Mouse (Mus musculus) adrenal gland, postnatal 25 days (tissue): Measurements from ENCODE around the gene Rassf2. TPM values are rescaled to one million over a fixed set of nuclear protein-coding genes. Genes with fewer than 3 reads are reported as not detected.

Experiments used
- DNase-seq: peaks from one replicate; pipeline ENCODE4 v3.0.0; 2021; ENCODE audit warnings: mixed read lengths
- total RNA-seq: library from RNA; stranded (reverse); gene quantifications from 2 replicates; pipeline ENCODE4 v1.2.3, GENCODE M21; 2021

Gene Rassf2
- total RNA-seq, 1 experiment from 2014 or later: 5.6 TPM

GRCm38 (mm10) chr2:132004495-132005136, 25.4 kb downstream of the Rassf2 start:
- no peak for DNase-seq

GRCm38 (mm10) chr2:132003916-132004315, 26.1 kb downstream of the Rassf2 start:
- no peak for DNase-seq

GRCm38 (mm10) chr2:132001696-132002334, 28.2 kb downstream of the Rassf2 start:
- no peak for DNase-seq

- DNase-seq: no peak
Observed at GRCm38 (mm10) chr2:131997356-131997755, 32.7 kb downstream of the Rassf2 start.

- DNase-seq: no peak
Observed at GRCm38 (mm10) chr2:131996369-131996768, 33.7 kb downstream of the Rassf2 start.

- no peak for DNase-seq
Observed at GRCm38 (mm10) chr2:131995742-131996141, 34.3 kb downstream of the Rassf2 start.

GRCm38 (mm10) chr2:131994971-131995370, 35.1 kb downstream of the Rassf2 start:
- no peak for DNase-seq

GRCm38 (mm10) chr2:131993563-131994088, 36.4 kb downstream of the Rassf2 start:
- no peak for DNase-seq

GRCm38 (mm10) chr2:131993151-131993550, 36.9 kb downstream of the Rassf2 start:
- DNase-seq: no peak

GRCm38 (mm10) chr2:131992487-131992886, 37.6 kb downstream of the Rassf2 start:
- no peak for DNase-seq

- DNase-seq: no peak
Observed at GRCm38 (mm10) chr2:131988550-131988949, 41.5 kb downstream of the Rassf2 start.

GRCm38 (mm10) chr2:131987950-131988349, 42.1 kb downstream of the Rassf2 start:
- DNase-seq: no peak

- peak; percentile 48 for DNase-seq
Observed at GRCm38 (mm10) chr2:131982546-131983196, 47.4 kb downstream of the Rassf2 start.

GRCm38 (mm10) chr2:131980866-131981265, 49.2 kb downstream of the Rassf2 start:
- DNase-seq: no peak

GRCm38 (mm10) chr2:131976663-131977062, 53.4 kb downstream of the Rassf2 start:
- DNase-seq: no peak

GRCm38 (mm10) chr2:131971098-131971497, 59.0 kb downstream of the Rassf2 start:
- DNase-seq: no peak

GRCm38 (mm10) chr2:131970597-131970996, 59.5 kb downstream of the Rassf2 start:
- DNase-seq: no peak

GRCm38 (mm10) chr2:131961671-131962070, 68.4 kb downstream of the Rassf2 start:
- no peak for DNase-seq

- DNase-seq: no peak
Observed at GRCm38 (mm10) chr2:131957731-131958222, 72.3 kb downstream of the Rassf2 start.

GRCm38 (mm10) chr2:131956336-131957256, 73.5 kb downstream of the Rassf2 start:
- DNase-seq: no peak

- peak; percentile 39 for DNase-seq
Observed at GRCm38 (mm10) chr2:131955264-131955663, 74.8 kb downstream of the Rassf2 start.

GRCm38 (mm10) chr2:131954835-131955234, 75.2 kb downstream of the Rassf2 start:
- peak; percentile 40 for DNase-seq
